Comparison of ENCODE assay signal across 8 mouse cellular contexts in genomic region chr13:55404853-55405782, GRCm38 (mm10). TPM values are rescaled to one million over a fixed set of nuclear protein-coding genes. Genes with fewer than 3 reads are reported as not detected.
DNase-seq lines count a peak whose midpoint lies in the region; ATAC-seq and TF ChIP-seq lines count a peak whose summit lies in the region.

No protein-coding gene starts in this region.

- no peak overlapping the region for H3K4me3 ChIP-seq in hindbrain, postnatal 0 days (ENCODE audit: low read length)

- peak; percentile 97 for TF ChIP-seq CTCF in hindbrain, postnatal 0 days (IDR thresholded peaks at IDR 0.05; ENCODE audit: low read depth)

- intact Hi-C loops in left cerebral cortex, postnatal 10 days (cut with DNase I): loop anchor here (2.0 kb wide), 1 partner anchor 112 kb away; no protein-coding TSS in a partner anchor

- peak; percentile 89 for DNase-seq in T-cell, adult 2 months (ENCODE audit: low spot score)
- DNase-seq in cerebellum, postnatal 14 days: peak; percentile 89
- peak; percentile 65 for DNase-seq in gastrocnemius, adult 18-20 months (ENCODE audit: low spot score)
- DNase-seq in hindbrain, postnatal 0 days (ENCODE audit: low spot score): peak; percentile 93
- DNase-seq in left cerebral cortex, postnatal 10 days (ENCODE audit: extremely low spot score in 1 of 2, low spot score in 2 of 2): peak; percentile 77 to 83
- peak; percentile 84 to 87 for DNase-seq in right cerebral cortex, adult 2 months (ENCODE audit: low spot score in 2 of 2)
- peak; percentile 42 for DNase-seq in urinary bladder, postnatal 10 days (ENCODE audit: low spot score)

- H3K9ac ChIP-seq in hindbrain, postnatal 0 days (replicated peaks; ENCODE audit: low read length): no peak overlapping the region

- H3K4me2 ChIP-seq in hindbrain, postnatal 0 days (ENCODE audit: low read depth, low read length): peak overlapping the region; percentile 25

- no peaks in the 10 kb centered on the region for H3K9me3 ChIP-seq in hindbrain, postnatal 0 days (ENCODE audit: low read length)

- H3K27me3 ChIP-seq in hindbrain, postnatal 0 days (ENCODE audit: insufficient read depth, low read length): no peaks in the 10 kb centered on the region

- peak; percentile 89 for ATAC-seq in hindbrain, postnatal 0 days
- peak; percentile 90 for ATAC-seq in megakaryocyte progenitor cell, adult 5-6 weeks (replicated peaks; ENCODE audit: poor library complexity)

- H3K36me3 ChIP-seq in hindbrain, postnatal 0 days (ENCODE audit: insufficient read depth, low read length): no peaks in the 10 kb centered on the region

- peak overlapping the region; percentile 42; the same call in 1 of the 2 replicates for H3K27ac ChIP-seq in hindbrain, postnatal 0 days

- peaks cover 5% of the 10 kb centered on the region; the same call in 1 of the 2 replicates for H3K4me1 ChIP-seq in hindbrain, postnatal 0 days (ENCODE audit: insufficient read depth, low read length)

- 11% methylated on average over 11 of the region's 11 CpGs for WGBS in hindbrain, postnatal 0 days

RNA-seq across cellular contexts. Expression of gene Slc34a1, which starts 7.1 kb away (rescaled TPM):
- total RNA-seq in gastrocnemius, adult 18-20 months (2021): under 1 TPM in 1 of 2 experiments, not detected in 1; 0.66 TPM
- total RNA-seq in hindbrain, postnatal 0 days (2014; rRNA removed): not detected in 2 replicates
- polyA plus RNA-seq in hindbrain, postnatal 0 days (2015; fragmentation: Nextera tagmentation; extraction: Ambion mirVana): not detected in 2 replicates
- not detected for total RNA-seq in left cerebral cortex, postnatal 10 days (2021)
- 0.12 and 0.95 TPM in 2 replicates for total RNA-seq in megakaryocyte progenitor cell, adult 5-6 weeks (2015)
- total RNA-seq in megakaryocyte progenitor cell, adult 5-6 weeks (2017): 0.08 and 1.1 TPM in 2 replicates

RNA-seq across cellular contexts. Expression of gene Pfn3, which starts 9.9 kb away (rescaled TPM):
- total RNA-seq in gastrocnemius, adult 18-20 months (2021): not detected
- 0.52 TPM in 1 of 2 replicates, not detected in the other for total RNA-seq in hindbrain, postnatal 0 days (2014; rRNA removed)
- polyA plus RNA-seq in hindbrain, postnatal 0 days (2015; fragmentation: Nextera tagmentation; extraction: Ambion mirVana): 0.37 and 0.68 TPM in 2 replicates
- under 1 TPM; 0.71 to 0.73 TPM for total RNA-seq in left cerebral cortex, postnatal 10 days (2021)
- total RNA-seq in megakaryocyte progenitor cell, adult 5-6 weeks (2015): not detected in 2 replicates
- total RNA-seq in megakaryocyte progenitor cell, adult 5-6 weeks (2017): not detected in 2 replicates

RNA-seq across cellular contexts. Expression of gene F12, which starts 21.5 kb away (rescaled TPM):
- under 1 TPM in 1 of 2 experiments, not detected in 1; 0.12 TPM for total RNA-seq in gastrocnemius, adult 18-20 months (2021)
- total RNA-seq in hindbrain, postnatal 0 days (2014; rRNA removed): not detected in 2 replicates
- polyA plus RNA-seq in hindbrain, postnatal 0 days (2015; fragmentation: Nextera tagmentation; extraction: Ambion mirVana): 0.26 and 0.48 TPM in 2 replicates
- under 1 TPM; 0.58 to 0.87 TPM for total RNA-seq in left cerebral cortex, postnatal 10 days (2021)
- total RNA-seq in megakaryocyte progenitor cell, adult 5-6 weeks (2015): not detected in 2 replicates
- not detected in 2 replicates for total RNA-seq in megakaryocyte progenitor cell, adult 5-6 weeks (2017)

RNA-seq across cellular contexts. Expression of gene Rgs14, which starts 35.6 kb away (rescaled TPM):
- under 1 TPM; 0.24 to 0.43 TPM for total RNA-seq in gastrocnemius, adult 18-20 months (2021)
- 0.36 and 0.78 TPM in 2 replicates for total RNA-seq in hindbrain, postnatal 0 days (2014; rRNA removed)
- 0.69 and 0.76 TPM in 2 replicates for polyA plus RNA-seq in hindbrain, postnatal 0 days (2015; fragmentation: Nextera tagmentation; extraction: Ambion mirVana)
- total RNA-seq in left cerebral cortex, postnatal 10 days (2021): 10 to 100 TPM; 19.3 to 20.6 TPM
- total RNA-seq in megakaryocyte progenitor cell, adult 5-6 weeks (2015): 11.5 and 12.6 TPM in 2 replicates
- total RNA-seq in megakaryocyte progenitor cell, adult 5-6 weeks (2017): 9.7 and 17.4 TPM in 2 replicates

RNA-seq across cellular contexts. Expression of gene Grk6, which starts 39.8 kb away (rescaled TPM):
- 10 to 100 TPM in 1 of 2 experiments, 1 to 10 TPM in 1; 8.6 to 10.4 TPM for total RNA-seq in gastrocnemius, adult 18-20 months (2021)
- total RNA-seq in hindbrain, postnatal 0 days (2014; rRNA removed): 72.2 and 72.6 TPM in 2 replicates
- polyA plus RNA-seq in hindbrain, postnatal 0 days (2015; fragmentation: Nextera tagmentation; extraction: Ambion mirVana): 34.7 and 35.5 TPM in 2 replicates
- 10 to 100 TPM; 70.6 to 73.0 TPM for total RNA-seq in left cerebral cortex, postnatal 10 days (2021)
- 51.7 and 52.6 TPM in 2 replicates for total RNA-seq in megakaryocyte progenitor cell, adult 5-6 weeks (2015)
- total RNA-seq in megakaryocyte progenitor cell, adult 5-6 weeks (2017): 81.7 and 88.6 TPM in 2 replicates

Comparison
In these comparisons a context has a peak if more than half of its experiments do, and no peak if none do; other contexts are left out.
1. DNase-seq: peak in every context shown above with its lines; median percentile 93 in hindbrain, postnatal 0 days; 89 in T-cell, adult 2 months; 89 in cerebellum, postnatal 14 days; 86 in right cerebral cortex, adult 2 months; 80 in left cerebral cortex, postnatal 10 days; 65 in gastrocnemius, adult 18-20 months; 42 in urinary bladder, postnatal 10 days.